Mouse (Mus musculus) B cell, adult (primary cell): ENCODE data around the gene Zfp467. TPM values are rescaled to one million over a fixed set of nuclear protein-coding genes. Genes with fewer than 3 reads are reported as not detected.

Experiments used
- total RNA-seq: library from RNA; stranded (reverse); gene quantifications from 4 replicates; pipeline ENCODE4 v1.2.4, GENCODE M21; 2023; ENCODE audit not compliant: inconsistent age

Gene Zfp467
- total RNA-seq, result 5.1 to 7.1 TPM (median 6.2 TPM) in 4 replicates

GRCm38 (mm10) chr6:48445181-48446101 is at the start of gene Zfp467:
Zfp467 (minus strand) TSS chr6:48445825.

GRCm38 (mm10) chr6:48447929-48448328 is 2.3 kb upstream of the Zfp467 start, which contains the start of gene Sspo:
Sspo (plus strand) TSS chr6:48448229.

DNA sequence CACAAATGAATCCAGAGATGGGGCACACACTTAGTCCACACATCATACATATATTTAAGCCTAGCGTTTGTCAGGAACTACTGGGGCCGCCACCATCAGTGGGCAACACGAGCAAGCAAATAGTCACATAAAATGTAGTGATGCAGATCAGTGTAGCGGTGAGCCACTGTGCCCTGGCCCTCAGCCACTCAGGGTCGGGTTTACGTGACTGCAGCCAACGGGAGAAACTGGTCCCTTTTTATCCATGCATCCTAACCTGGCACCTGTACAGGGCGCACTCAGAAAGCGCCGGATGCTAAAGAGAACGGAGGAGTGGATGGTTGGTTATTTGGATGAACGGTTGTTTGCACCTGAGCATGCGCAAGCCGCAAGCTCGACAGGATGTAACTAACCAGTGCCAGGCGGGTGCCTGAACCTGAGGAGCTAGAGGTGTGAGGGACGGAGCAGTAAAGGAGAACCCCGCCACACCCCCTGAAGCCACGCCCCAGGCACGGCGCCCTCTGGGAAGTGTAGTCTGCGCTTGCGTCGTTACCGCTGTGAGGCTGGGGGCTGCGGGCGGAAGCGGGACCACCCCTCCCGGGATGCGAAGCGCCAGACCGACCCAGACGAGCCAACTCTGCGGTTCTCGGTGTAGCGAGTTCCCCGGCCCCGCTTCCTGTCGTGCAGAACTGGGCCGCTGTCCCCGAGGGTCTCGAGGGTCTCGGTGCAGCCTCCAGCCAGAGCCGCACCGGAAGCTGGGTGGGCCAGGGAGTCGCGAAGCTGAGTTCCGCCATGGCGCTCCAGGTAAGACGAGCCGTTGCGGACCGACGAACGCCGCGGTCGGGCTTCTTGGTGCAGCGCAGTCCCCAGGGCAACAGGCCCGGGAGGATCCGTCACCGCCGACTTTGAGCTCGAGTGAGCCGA is 50.3 kb downstream of the Zfp467 start, which contains the start of gene Krba1:
Krba1 (plus strand) TSS at position 482 of the 903 bp plus-strand sequence.

Other genes starting within 250 kb of the Zfp467 start
- 20.2 to 25.8 TPM (median 21.4 TPM) in 4 replicates for gene Krba1, start 50.2 kb downstream of the Zfp467 start, total RNA-seq
- gene Sspo, start 2.4 kb upstream of the Zfp467 start, total RNA-seq, result 0.03 to 0.16 TPM (median 0.09 TPM) in 3 of 4 replicates, not detected in the other
- gene Atp6v0e2, start 91.8 kb upstream of the Zfp467 start, total RNA-seq, result 0.32 to 0.75 TPM (median 0.61 TPM) in 3 of 4 replicates, not detected in the other
- 39.5 to 55.2 TPM (median 49.9 TPM) in 4 replicates for gene Lrrc61, start 109.0 kb upstream of the Zfp467 start, total RNA-seq
- 0.67 to 1.1 TPM in 2 of 4 replicates, not detected in the others for gene Rarres2, start 127.0 kb upstream of the Zfp467 start, total RNA-seq
- not detected in 4 replicates for gene Gm45021, start 143.8 kb upstream of the Zfp467 start, total RNA-seq
- gene Repin1, start 148.1 kb upstream of the Zfp467 start, total RNA-seq, result 5.2 to 8.2 TPM (median 6.7 TPM) in 4 replicates
- gene Gm44965, start 148.1 kb upstream of the Zfp467 start, total RNA-seq, result not detected in 4 replicates
- 2.8 to 5.2 TPM (median 4.7 TPM) in 4 replicates for gene Zfp775, start 156.2 kb upstream of the Zfp467 start, total RNA-seq
- 0.38 to 0.63 TPM in 2 of 4 replicates, not detected in the others for gene AI854703, start 180.9 kb upstream of the Zfp467 start, total RNA-seq
- 120 to 133 TPM (median 129 TPM) in 4 replicates for gene Gimap8, start 201.4 kb upstream of the Zfp467 start, total RNA-seq
- 45.6 to 56.3 TPM (median 52.6 TPM) in 4 replicates for gene Gimap9, start 230.3 kb upstream of the Zfp467 start, total RNA-seq
- gene Gimap4, start 238.7 kb upstream of the Zfp467 start, total RNA-seq, result 121 to 147 TPM (median 131 TPM) in 4 replicates